Mouse (Mus musculus): ENCODE results near the gene Pole4.

- TF ChIP-seq CTCF (IDR thresholded peaks at IDR 0.05; ENCODE audit: low read depth, low read length): no peak
- TF ChIP-seq GATA1 (IDR thresholded peaks at IDR 0.05; ENCODE audit: borderline replicate concordance, low read length): no peak
Observed at GRCm38 (mm10) chr6:82728635-82729034, 23.5 kb upstream of the Pole4 start.
